Comparison of ENCODE assay signal across 1 mouse cellular context in the genomic region with DNA sequence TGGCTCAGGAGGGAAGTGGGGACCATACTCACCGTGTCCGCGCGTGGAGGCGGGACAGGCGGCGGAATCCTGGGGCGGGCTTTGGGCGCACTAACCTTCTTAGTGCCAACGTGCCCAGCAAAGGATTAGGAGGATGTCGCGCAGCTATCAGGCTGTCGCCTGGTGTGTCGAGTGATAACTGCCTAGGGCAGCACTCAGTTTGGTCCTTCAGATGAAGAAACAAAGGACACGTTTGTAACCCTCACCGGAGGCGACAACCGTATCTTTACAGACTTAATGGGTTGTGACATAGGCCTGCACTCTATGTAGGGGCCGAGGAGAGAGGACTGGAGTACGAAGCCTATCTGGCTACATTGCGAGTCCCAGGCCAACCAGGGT.
TF ChIP-seq lines count a peak whose summit lies in the region.

No protein-coding gene starts in this region.

TF ChIP-seq in CH12.LX, 34 proteins besides CTCF, POLR2A, EP300 and RAD21:
- TF ChIP-seq NELFE (IDR thresholded peaks at IDR 0.05; ENCODE audit: low read depth, low read length), result no peak; the same call in 1 of the 2 replicates
- no peak for TF ChIP-seq ETS1 (conservative IDR thresholded peaks at IDR 0.05; ENCODE audit: low read depth, low read length)
- no peak; the same call in none of the 2 replicates for TF ChIP-seq SIN3A (IDR thresholded peaks at IDR 0.05; ENCODE audit: low read length)
- no peak for TF ChIP-seq ZKSCAN1 (IDR thresholded peaks at IDR 0.05; ENCODE audit: borderline replicate concordance, low read depth, low read length)
- no peak for TF ChIP-seq PAX5 (IDR thresholded peaks at IDR 0.05; ENCODE audit: low read length)
- TF ChIP-seq GABPA (IDR thresholded peaks at IDR 0.05; ENCODE audit: insufficient replicate concordance, low read depth, low read length), result no peak
- TF ChIP-seq USF1 (IDR thresholded peaks at IDR 0.05; ENCODE audit: low read depth, low read length), result no peak
- peak; percentile 12; the same call in 1 of the 2 replicates for TF ChIP-seq UBTF (IDR thresholded peaks at IDR 0.05; ENCODE audit: low read depth, low read length)
- TF ChIP-seq MXI1 (IDR thresholded peaks at IDR 0.05; ENCODE audit: low read depth, low read length), result peak; percentile 43
- 0 out of 2 replicates have a peak, but pooled peaks have one; percentile 8 for TF ChIP-seq TBP (conservative IDR thresholded peaks at IDR 0.05; ENCODE audit: low read depth, low read length)
- no peak for TF ChIP-seq MAFK (IDR thresholded peaks at IDR 0.05; ENCODE audit: insufficient replicate concordance, low read length)
- TF ChIP-seq RCOR1 (conservative IDR thresholded peaks at IDR 0.05; ENCODE audit: low read depth, low read length), result no peak
- no peak for TF ChIP-seq MAZ (IDR thresholded peaks at IDR 0.05; ENCODE audit: low read depth, low read length)
- no peak; the same call in 1 of the 2 replicates for TF ChIP-seq SMC3 (IDR thresholded peaks at IDR 0.05; ENCODE audit: low read depth, low read length)
- no peak for TF ChIP-seq CHD2 (IDR thresholded peaks at IDR 0.05; ENCODE audit: low read length)
- TF ChIP-seq E2F4 (IDR thresholded peaks at IDR 0.05; ENCODE audit: insufficient replicate concordance, low read depth, low read length), result no peak
- TF ChIP-seq JUND (conservative IDR thresholded peaks at IDR 0.05; ENCODE audit: low read depth, low read length), result no peak
- no peak for TF ChIP-seq MAX (IDR thresholded peaks at IDR 0.05; ENCODE audit: low read length)
- TF ChIP-seq JUN (IDR thresholded peaks at IDR 0.05; ENCODE audit: insufficient read depth, low read depth, low read length), result no peak
- TF ChIP-seq POLR2AphosphoS2 (IDR thresholded peaks at IDR 0.05; ENCODE audit: low read depth, low read length), result no peak
- no peak for TF ChIP-seq TCF12 (IDR thresholded peaks at IDR 0.05; ENCODE audit: low read depth, low read length)
- TF ChIP-seq ZMIZ1 (IDR thresholded peaks at IDR 0.05; ENCODE audit: low read depth, low read length), result no peak
- no peak for TF ChIP-seq MYC (IDR thresholded peaks at IDR 0.05; ENCODE audit: low read depth, low read length)
- TF ChIP-seq NRF1 (IDR thresholded peaks at IDR 0.05; ENCODE audit: low read depth, low read length), result no peak
